Mouse (Mus musculus) inflammation-experienced regulatory T-cells, adult 6 months (primary cell): ENCODE data around the gene AI661453. TPM values are rescaled to one million over a fixed set of nuclear protein-coding genes. Genes with fewer than 3 reads are reported as not detected.
A peak's percentile ranks its signal among the peaks of the same experiment; 100 is the strongest.
"Not testable (repeated sequence)": the region's sequence is repeated elsewhere in the genome, so short reads cannot be mapped to it uniquely, and the experiment has no call there.

Experiments
- ATAC-seq: one replicate; pipeline ENCODE4 v1.8.0; 2017
- polyA plus RNA-seq, 3 experiments: library from polyadenylated mRNA; unstranded; fragments of 100-300 nt; shearing (Covaris generic); gene quantifications; one replicate each; pipeline ENCODE4 v1.2.1; 2017

Gene AI661453
- not detected for polyA plus RNA-seq

DNA sequence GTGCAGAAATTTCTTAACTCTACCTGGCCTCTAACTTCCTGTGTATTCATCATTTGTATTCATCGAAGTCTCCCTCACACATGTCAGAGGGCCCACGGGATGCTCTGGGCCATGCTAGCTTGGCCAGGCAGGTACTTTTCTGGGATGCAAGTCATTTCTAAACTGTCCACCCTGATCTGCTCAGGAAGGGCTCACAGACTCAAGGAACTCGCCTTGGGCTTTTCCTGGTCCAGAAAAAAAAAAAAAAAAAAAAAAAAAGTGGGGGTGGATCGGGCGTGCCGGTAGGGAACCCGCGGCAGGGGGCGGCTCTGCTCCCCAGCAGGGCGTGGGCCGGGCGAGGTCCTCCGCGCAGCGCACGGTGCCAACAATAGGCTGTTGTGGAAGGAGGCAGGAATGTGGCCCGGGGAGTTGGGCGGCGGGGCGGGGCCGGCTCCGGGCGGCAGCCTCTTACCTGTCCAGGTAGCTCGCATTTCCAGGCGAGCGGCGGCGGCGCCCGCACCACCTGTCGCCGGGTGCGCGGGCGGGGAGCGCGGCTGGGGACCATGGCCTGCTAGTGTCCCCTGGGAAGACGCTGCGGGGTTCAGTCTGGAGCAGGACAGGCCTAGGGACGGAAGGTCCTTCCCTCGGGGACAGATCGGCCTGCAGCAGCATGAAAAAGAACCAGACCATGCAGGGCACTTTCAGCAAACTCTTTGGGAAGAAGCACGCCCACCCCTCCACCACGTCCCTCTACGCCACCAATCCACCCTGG, at the start of gene AI661453:
TSS of gene AI661453 (plus strand) at position 460 of the 751 bp plus-strand sequence.
- ATAC-seq = peak; percentile 7

GRCm38 (mm10) chr17:47386649-47387048, 49.8 kb upstream of the AI661453 start:
- ATAC-seq = no peak

DNA sequence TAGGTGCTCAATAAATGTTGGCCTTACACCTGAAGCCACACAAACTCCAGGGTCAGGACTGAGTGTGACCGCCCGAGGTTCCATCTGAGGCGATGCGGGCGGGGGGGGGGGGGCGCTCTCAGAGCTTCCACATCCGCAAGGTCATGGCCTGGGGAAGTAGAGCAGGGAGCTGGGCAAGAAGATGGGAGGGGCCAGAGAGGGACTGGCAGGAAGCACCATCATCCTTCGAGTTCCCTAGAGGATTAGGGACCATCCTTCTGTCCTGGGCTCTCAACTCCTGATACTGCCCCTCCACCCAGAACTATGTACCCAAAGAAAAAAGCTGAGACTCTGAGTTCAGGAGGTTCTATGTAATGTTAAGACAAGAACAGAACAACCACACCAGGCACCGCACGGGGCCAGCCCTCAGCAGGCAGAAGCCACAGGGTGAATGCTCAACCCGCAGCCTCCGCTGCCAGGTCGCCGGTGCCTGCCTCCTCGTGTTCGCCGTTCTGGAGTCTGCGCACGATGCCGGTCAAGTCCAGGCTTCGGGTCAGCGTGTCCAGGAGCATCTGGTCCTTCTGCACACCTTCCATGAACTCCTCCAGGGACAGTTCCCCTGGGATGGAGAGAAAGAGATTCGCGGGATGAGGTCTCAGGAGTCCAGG, 42.1 kb upstream of the AI661453 start:
- ATAC-seq = peak; percentile 41

DNA sequence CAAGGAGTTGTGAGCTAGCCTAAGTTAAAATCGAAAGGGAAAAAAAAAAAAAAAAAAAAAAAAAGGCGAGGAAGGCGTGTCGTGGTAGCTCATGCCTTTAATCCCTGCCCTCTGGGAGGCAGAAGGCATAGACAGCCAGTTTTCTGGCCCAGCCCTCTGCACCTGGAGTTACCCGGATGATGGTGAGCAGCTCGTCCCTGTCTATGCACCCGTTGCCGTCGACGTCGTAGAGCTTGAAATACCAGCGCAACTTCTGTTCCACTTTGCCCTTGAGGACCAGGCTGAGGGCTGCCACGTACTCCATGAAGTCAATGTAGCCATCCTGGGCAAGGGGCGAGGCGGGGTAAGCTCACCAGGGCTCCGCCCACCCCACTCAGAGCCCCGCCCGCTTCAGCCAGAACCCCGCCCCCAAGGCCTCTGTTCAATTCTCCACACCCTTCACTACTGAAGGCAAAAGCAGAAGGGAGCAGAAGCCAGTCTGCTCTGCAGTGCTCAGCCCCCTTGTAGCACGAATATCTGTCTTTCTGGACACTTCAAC, 41.0 kb upstream of the AI661453 start:
- peak; percentile 48 for ATAC-seq

GRCm38 (mm10) chr17:47399091-47399490, 37.3 kb upstream of the AI661453 start:
- no peak for ATAC-seq

- ATAC-seq = no peak
Observed at GRCm38 (mm10) chr17:47400451-47400850, 36.0 kb upstream of the AI661453 start, which contains the start of gene Guca1a. Gene Guca1a (minus strand): TSS chr17:47400584.

- ATAC-seq = no peak
Observed at GRCm38 (mm10) chr17:47407717-47408557, 28.5 kb upstream of the AI661453 start.

- ATAC-seq = peak; percentile 61
Observed at GRCm38 (mm10) chr17:47408558-47408898, 27.9 kb upstream of the AI661453 start.

- ATAC-seq = peak; percentile 48
Observed at GRCm38 (mm10) chr17:47409897-47410861, 26.2 kb upstream of the AI661453 start.

DNA sequence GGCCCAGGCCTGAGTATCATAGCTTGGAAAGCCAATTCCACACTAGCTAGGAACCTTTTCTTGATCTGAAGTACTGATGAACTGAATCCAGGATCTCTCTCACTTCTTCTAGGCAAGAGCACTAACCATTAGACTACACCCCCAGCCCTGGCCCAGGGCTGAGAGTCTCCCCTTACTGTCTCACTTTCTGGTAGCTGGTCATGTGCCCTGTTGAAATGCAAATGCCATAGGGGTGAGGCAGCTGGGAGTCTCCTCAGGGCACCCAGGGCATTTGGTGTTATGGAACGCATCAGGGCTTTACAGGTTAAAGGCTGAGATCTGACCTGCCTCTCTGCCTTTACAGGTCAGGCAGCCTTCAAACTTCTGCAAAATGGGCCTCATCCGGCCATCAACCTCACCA, 16.2 kb upstream of the AI661453 start:
- no peak for ATAC-seq

- no peak for ATAC-seq
Observed at GRCm38 (mm10) chr17:47421566-47421965, 14.8 kb upstream of the AI661453 start.

GRCm38 (mm10) chr17:47422616-47423015, 13.8 kb upstream of the AI661453 start:
- not testable (repeated sequence) for ATAC-seq

DNA sequence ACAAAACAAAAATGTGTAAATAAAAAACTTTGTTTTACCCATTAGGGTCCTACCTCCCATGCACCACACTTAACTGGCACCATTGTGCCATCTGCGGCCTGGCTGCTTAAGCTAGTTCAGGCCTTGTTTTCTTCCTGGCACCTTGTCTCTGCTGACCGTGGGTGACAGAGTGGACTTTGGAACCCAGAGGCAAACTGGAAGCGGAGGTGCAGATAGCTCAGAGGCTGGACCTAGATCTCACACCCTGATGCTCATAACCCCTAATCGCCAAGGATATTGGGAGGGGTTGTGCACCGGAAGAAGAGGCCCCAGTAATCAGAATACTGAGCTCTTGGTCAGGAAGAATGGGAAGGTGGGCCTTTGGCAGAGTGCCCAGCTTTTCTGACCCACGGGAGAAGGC, 12.2 kb upstream of the AI661453 start:
- no peak for ATAC-seq

DNA sequence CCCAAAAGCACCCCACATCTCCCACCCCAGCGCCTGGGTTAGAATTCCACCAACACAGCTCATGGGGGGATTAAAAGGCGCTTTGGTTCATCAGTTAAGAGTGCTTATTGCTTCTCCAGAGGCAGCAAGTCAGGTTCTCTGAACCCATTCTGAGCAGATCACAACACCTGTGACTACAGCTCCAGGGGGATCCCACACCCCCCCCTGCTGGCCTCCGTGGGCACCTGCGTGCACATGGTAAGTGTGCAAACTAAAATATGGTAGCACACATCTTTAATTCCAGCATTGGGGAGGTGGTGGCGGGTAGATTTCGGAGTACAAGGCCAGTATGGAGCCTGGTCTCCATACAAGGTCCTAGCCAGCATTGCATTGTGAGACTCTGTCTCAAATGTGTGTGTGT, 9.1 kb upstream of the AI661453 start:
- no peak for ATAC-seq

- ATAC-seq = no peak
Observed at GRCm38 (mm10) chr17:47428831-47429304, 7.5 kb upstream of the AI661453 start.

DNA sequence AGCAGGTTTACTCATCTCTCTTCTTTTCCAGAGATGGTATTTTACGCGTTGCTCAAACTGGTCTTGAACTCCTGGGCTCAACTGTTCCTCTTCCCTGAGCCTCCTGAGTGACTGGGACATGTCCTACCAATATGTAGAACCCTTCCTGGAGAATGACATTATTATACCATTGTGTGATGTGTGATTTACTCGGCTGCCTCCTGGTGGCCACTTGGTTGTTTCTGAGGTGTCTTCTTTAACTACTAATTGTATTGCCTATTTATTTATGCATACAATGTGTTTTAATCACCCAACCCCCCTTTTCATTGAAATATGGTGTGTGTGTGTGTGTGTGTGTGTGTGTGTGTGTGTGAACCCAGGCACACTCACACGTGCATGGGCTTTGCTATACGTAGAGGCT, 5.6 kb upstream of the AI661453 start:
- no peak for ATAC-seq

GRCm38 (mm10) chr17:47436907-47437547, 612 bp downstream of the AI661453 start, which contains the start of gene 1700001C19Rik:
Gene 1700001C19Rik (minus strand): TSS chr17:47437376.
- ATAC-seq = peak; percentile 63

GRCm38 (mm10) chr17:47438611-47439010, 2.2 kb downstream of the AI661453 start:
- ATAC-seq = no peak

GRCm38 (mm10) chr17:47439396-47440028, 3.1 kb downstream of the AI661453 start:
- ATAC-seq = no peak

DNA sequence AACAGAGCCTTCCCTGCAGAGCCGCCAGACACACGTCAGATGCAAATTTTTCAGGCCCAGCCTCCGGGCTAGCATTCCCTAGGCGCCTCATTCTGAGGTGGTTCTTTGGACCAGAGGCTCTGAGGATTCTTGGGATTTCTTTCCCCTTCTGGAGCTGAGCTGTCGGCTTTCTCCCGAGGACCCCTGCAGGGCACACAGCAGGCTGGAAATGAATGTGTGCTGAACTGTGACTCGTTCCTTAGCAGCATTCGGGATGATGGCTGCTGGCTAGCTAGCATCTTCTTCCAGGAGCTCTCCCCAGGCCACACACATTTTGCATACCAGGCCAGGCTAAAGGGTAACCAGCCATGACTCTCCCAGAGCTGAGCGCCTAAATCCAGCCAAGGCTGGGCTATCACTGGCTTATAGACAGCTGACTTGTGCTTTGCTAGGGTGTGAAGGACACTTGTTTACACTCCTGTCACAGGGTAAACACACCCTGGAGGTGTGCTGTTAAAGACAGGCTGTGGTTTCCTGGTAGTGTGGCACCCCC, 4.0 kb downstream of the AI661453 start:
- no peak for ATAC-seq
